Mouse (Mus musculus): ENCODE measurements around the gene Nmi.
"Not testable (repeated sequence)": the region's sequence is repeated elsewhere in the genome, so short reads cannot be mapped to it uniquely, and the experiment has no call there.

Gene Nmi

GRCm38 (mm10) chr2:51973410-51973968 is at the start of gene Nmi:
Nmi (minus strand) TSS chr2:51973494.
- DNase-seq: no peak

- DNase-seq: no peak
Measured at GRCm38 (mm10) chr2:52016361-52016760, 43.1 kb upstream of the Nmi start.

- DNase-seq: no peak
Measured at GRCm38 (mm10) chr2:52013306-52013820, 40.1 kb upstream of the Nmi start.

GRCm38 (mm10) chr2:52011820-52012219 is 38.5 kb upstream of the Nmi start:
- DNase-seq: not testable (repeated sequence)

GRCm38 (mm10) chr2:52006380-52006779 is 33.1 kb upstream of the Nmi start:
- DNase-seq: no peak

GRCm38 (mm10) chr2:52002299-52002698 is 29.0 kb upstream of the Nmi start:
- not testable (repeated sequence) for DNase-seq

- DNase-seq: no peak
Measured at GRCm38 (mm10) chr2:52001521-52001920, 28.2 kb upstream of the Nmi start.

- DNase-seq: no peak
Measured at GRCm38 (mm10) chr2:51999996-52000395, 26.7 kb upstream of the Nmi start.

GRCm38 (mm10) chr2:51991447-51991846 is 18.2 kb upstream of the Nmi start:
- no peak for DNase-seq

GRCm38 (mm10) chr2:51989559-51989958 is 16.3 kb upstream of the Nmi start:
- no peak for DNase-seq

GRCm38 (mm10) chr2:51986695-51987094 is 13.4 kb upstream of the Nmi start:
- DNase-seq: peak in 1 of 2 experiments; percentile 12

GRCm38 (mm10) chr2:51986157-51986556 is 12.9 kb upstream of the Nmi start:
- DNase-seq: no peak

GRCm38 (mm10) chr2:51985241-51985640 is 11.9 kb upstream of the Nmi start:
- DNase-seq: no peak

- peak in 1 of 2 experiments; percentile 21 for DNase-seq
Measured at GRCm38 (mm10) chr2:51982288-51982687, 9.0 kb upstream of the Nmi start.

- peak; percentile 33 to 46 for DNase-seq
Measured at GRCm38 (mm10) chr2:51981630-51982029, 8.3 kb upstream of the Nmi start.

GRCm38 (mm10) chr2:51972641-51973409 is 469 bp downstream of the Nmi start:
- DNase-seq: peak; percentile 52 to 53

- DNase-seq: peak; percentile 45 to 52
Measured at GRCm38 (mm10) chr2:51972142-51972541, 1.2 kb downstream of the Nmi start.

- no peak for DNase-seq
Measured at GRCm38 (mm10) chr2:51970897-51971296, 2.4 kb downstream of the Nmi start.

GRCm38 (mm10) chr2:51967288-51967687 is 6.0 kb downstream of the Nmi start:
- DNase-seq: no peak

GRCm38 (mm10) chr2:51953648-51954204 is 19.6 kb downstream of the Nmi start:
- DNase-seq: no peak

- no peak for DNase-seq
Measured at GRCm38 (mm10) chr2:51950876-51951275, 22.4 kb downstream of the Nmi start.

- DNase-seq: no peak
Measured at GRCm38 (mm10) chr2:51948105-51948830, 25.0 kb downstream of the Nmi start.

GRCm38 (mm10) chr2:51945812-51946211 is 27.5 kb downstream of the Nmi start:
- no peak for DNase-seq
